In genomic region chr2:102635523-102636060, GRCm38 (mm10) we compare ENCODE assay signal across 26 mouse cellular contexts. TPM values are rescaled to one million over a fixed set of nuclear protein-coding genes. Genes with fewer than 3 reads are reported as not detected.
A peak's percentile ranks its signal among the peaks of the same experiment; 100 is the strongest.
DNase-seq lines count a peak whose midpoint lies in the region; ATAC-seq and TF ChIP-seq lines count a peak whose summit lies in the region.
"Had no signal": no experiment of that assay in that cellular context is flagged by ENCODE, and none has a peak within 500 bp of the region (broad histone marks: within the 10 kb centered on the region; RNA-seq: fewer than 3 reads in every experiment).

No protein-coding gene starts in this region.

- TF ChIP-seq CTCF in forebrain, postnatal 0 days (IDR thresholded peaks at IDR 0.05; ENCODE audit: low read depth): no peak
- TF ChIP-seq CTCF in cortical plate, adult 2 months (IDR thresholded peaks at IDR 0.05; ENCODE audit: extremely low read depth, insufficient read depth, low read length): no peak

- 57% methylated on average over 3 of the region's 3 CpGs for WGBS in forebrain, postnatal 0 days
- 52% methylated on average over 3 of the region's 3 CpGs for WGBS in forebrain, embryonic 16.5 days
- WGBS in heart, embryonic 10.5 days: 70% methylated on average over 3 of the region's 3 CpGs
- 55% methylated on average over 3 of the region's 3 CpGs for WGBS in lung, embryonic 16.5 days

- intact Hi-C loops in heart, postnatal 10 days (cut with DNase I): no loop called here

- no peaks in the 10 kb centered on the region for H3K36me3 ChIP-seq in forebrain, postnatal 0 days (ENCODE audit: insufficient read depth)
- H3K36me3 ChIP-seq in forebrain, embryonic 16.5 days (ENCODE audit: control insufficient read depth, insufficient read depth): no peaks in the 10 kb centered on the region
- no peaks in the 10 kb centered on the region for H3K36me3 ChIP-seq in heart, embryonic 10.5 days
- H3K36me3 ChIP-seq in lung, embryonic 16.5 days (ENCODE audit: control insufficient read depth, insufficient read depth, low read length): no peaks in the 10 kb centered on the region
- H3K36me3 ChIP-seq: embryonic facial prominence, embryonic 10.5 days; heart, embryonic 13.5 days; hindbrain, embryonic 13.5 days; limb, embryonic 10.5 days; liver, embryonic 15.5 days; midbrain, embryonic 10.5 days; neural tube, embryonic 15.5 days had no signal

- H3K9ac ChIP-seq in forebrain, postnatal 0 days: no peak overlapping the region
- no peak overlapping the region for H3K9ac ChIP-seq in forebrain, embryonic 16.5 days (replicated peaks; ENCODE audit: low read depth, low read length)
- H3K9ac ChIP-seq in lung, embryonic 16.5 days (ENCODE audit: low read length): no peak overlapping the region
- H3K9ac ChIP-seq: heart, embryonic 13.5 days; hindbrain, embryonic 13.5 days; liver, embryonic 15.5 days; neural tube, embryonic 15.5 days had no signal

- H3K4me3 ChIP-seq in forebrain, postnatal 0 days (ENCODE audit: low read depth, low read length): no peak overlapping the region
- no peak overlapping the region for H3K4me3 ChIP-seq in forebrain, embryonic 16.5 days (replicated peaks; ENCODE audit: low read length)
- no peak overlapping the region for H3K4me3 ChIP-seq in heart, embryonic 10.5 days
- no peak overlapping the region for H3K4me3 ChIP-seq in lung, embryonic 16.5 days (ENCODE audit: low read length)
- H3K4me3 ChIP-seq in cortical plate, adult 2 months (ENCODE audit: insufficient read depth, low read length): no peak overlapping the region
- H3K4me3 ChIP-seq: embryonic facial prominence, embryonic 10.5 days; heart, embryonic 13.5 days; hindbrain, embryonic 13.5 days; limb, embryonic 10.5 days; liver, embryonic 15.5 days; midbrain, embryonic 10.5 days; neural tube, embryonic 15.5 days had no signal

- H3K4me1 ChIP-seq in forebrain, postnatal 0 days (ENCODE audit: insufficient read depth): no peaks in the 10 kb centered on the region; the same call in 1 of the 2 replicates
- H3K4me1 ChIP-seq in forebrain, embryonic 16.5 days (replicated peaks; ENCODE audit: control insufficient read depth, insufficient read depth, low read length): peaks cover 11% of the 10 kb centered on the region; the same call in 1 of the 2 replicates
- no peaks in the 10 kb centered on the region for H3K4me1 ChIP-seq in heart, embryonic 10.5 days
- no peaks in the 10 kb centered on the region for H3K4me1 ChIP-seq in lung, embryonic 16.5 days (replicated peaks; ENCODE audit: control insufficient read depth, insufficient read depth, low read length)
- peaks cover 13% of the 10 kb centered on the region for H3K4me1 ChIP-seq in cortical plate, adult 2 months (ENCODE audit: control insufficient read depth, insufficient read depth, low read length)
- H3K4me1 ChIP-seq: heart, embryonic 13.5 days; limb, embryonic 10.5 days; liver, embryonic 15.5 days; midbrain, embryonic 10.5 days had no signal

- no peaks in the 10 kb centered on the region for H3K27me3 ChIP-seq in forebrain, postnatal 0 days (ENCODE audit: insufficient read depth, low read length)
- H3K27me3 ChIP-seq in forebrain, embryonic 16.5 days (replicated peaks; ENCODE audit: control insufficient read depth, insufficient read depth, low read length): no peaks in the 10 kb centered on the region
- H3K27me3 ChIP-seq in heart, embryonic 10.5 days (ENCODE audit: insufficient read depth, poor library complexity, severe bottlenecking): no peaks in the 10 kb centered on the region
- H3K27me3 ChIP-seq in lung, embryonic 16.5 days (ENCODE audit: control insufficient read depth, insufficient read depth, low read depth, low read length): no peaks in the 10 kb centered on the region
- H3K27me3 ChIP-seq: heart, embryonic 13.5 days; hindbrain, embryonic 13.5 days; liver, embryonic 15.5 days; neural tube, embryonic 15.5 days had no signal

- no peak overlapping the region for H3K27ac ChIP-seq in forebrain, postnatal 0 days (ENCODE audit: low read depth, low read length)
- no peak overlapping the region for H3K27ac ChIP-seq in forebrain, embryonic 16.5 days (ENCODE audit: low read length)
- no peak overlapping the region for H3K27ac ChIP-seq in heart, embryonic 10.5 days
- H3K27ac ChIP-seq in lung, embryonic 16.5 days (ENCODE audit: low read length): no peak overlapping the region
- H3K27ac ChIP-seq in cortical plate, adult 2 months (ENCODE audit: insufficient read depth, low read length): peak overlapping the region; percentile 88
- H3K27ac ChIP-seq: embryonic facial prominence, embryonic 10.5 days; heart, embryonic 13.5 days; hindbrain, embryonic 13.5 days; kidney, postnatal 0 days; limb, embryonic 10.5 days; liver, embryonic 15.5 days; macrophage; midbrain, embryonic 10.5 days; neural tube, embryonic 15.5 days; stomach, postnatal 0 days had no signal

- TF ChIP-seq POLR2A in cortical plate, adult 2 months (IDR thresholded peaks at IDR 0.05; ENCODE audit: extremely low read depth, insufficient read depth, low read length): no peak

- H3K4me2 ChIP-seq in forebrain, postnatal 0 days (ENCODE audit: low read depth): no peak overlapping the region
- no peak overlapping the region for H3K4me2 ChIP-seq in forebrain, embryonic 16.5 days (ENCODE audit: low read length)
- no peak overlapping the region for H3K4me2 ChIP-seq in lung, embryonic 16.5 days (ENCODE audit: low read depth, low read length)
- H3K4me2 ChIP-seq: heart, embryonic 13.5 days; hindbrain, embryonic 13.5 days; liver, embryonic 15.5 days; neural tube, embryonic 15.5 days had no signal

- peak; percentile 20; the same call in 1 of the 2 replicates for ATAC-seq in forebrain, postnatal 0 days
- no peak for ATAC-seq in forebrain, embryonic 16.5 days
- ATAC-seq in lung, embryonic 16.5 days (ENCODE audit: low read depth): peak; percentile 28; the same call in 1 of the 2 replicates
- ATAC-seq: CD4-positive, CD25-positive, alpha-beta regulatory T cell, adult 4 months had no signal

- DNase-seq in forebrain, postnatal 0 days: no peak
- DNase-seq in heart, postnatal 10 days: peak; percentile 14 to 21
- no peak for DNase-seq in heart, embryonic 10.5 days (ENCODE audit: low spot score)
- DNase-seq in lung, postnatal 14 days: no peak
- DNase-seq in kidney, adult 18-20 months: no peak
- DNase-seq: adrenal gland, postnatal 14 days; cerebellum, adult 9-11 months; gastrocnemius, postnatal 14 days; kidney, adult 11 months; liver; right cerebral cortex, postnatal 14 days had no signal

- no peaks in the 10 kb centered on the region for H3K9me3 ChIP-seq in forebrain, postnatal 0 days (ENCODE audit: low read length)
- no peaks in the 10 kb centered on the region for H3K9me3 ChIP-seq in forebrain, embryonic 16.5 days (ENCODE audit: control insufficient read depth, low read length)
- H3K9me3 ChIP-seq in heart, embryonic 10.5 days: no peaks in the 10 kb centered on the region
- no peaks in the 10 kb centered on the region for H3K9me3 ChIP-seq in lung, embryonic 16.5 days (ENCODE audit: control insufficient read depth, low read length)
- H3K9me3 ChIP-seq: embryonic facial prominence, embryonic 10.5 days; heart, embryonic 13.5 days; hindbrain, embryonic 13.5 days; limb, embryonic 10.5 days; liver, embryonic 15.5 days; midbrain, embryonic 10.5 days; neural tube, embryonic 15.5 days had no signal

RNA-seq across cellular contexts. Expression of gene Slc1a2, which starts 22.9 kb away (rescaled TPM):
- total RNA-seq in forebrain, postnatal 0 days (2014; rRNA removed): 77.1 and 82.0 TPM in 2 replicates
- polyA plus RNA-seq in forebrain, postnatal 0 days (2015; fragmentation: Nextera tagmentation; extraction: Ambion mirVana): 8.0 and 18.4 TPM in 2 replicates
- polyA plus RNA-seq in forebrain, embryonic 16.5 days (2015; fragmentation: Nextera tagmentation; extraction: Ambion mirVana): 9.6 and 11.0 TPM in 2 replicates
- total RNA-seq in heart, postnatal 10 days (2021): under 1 TPM; 0.20 to 0.26 TPM
- 0.21 and 0.40 TPM in 2 replicates for polyA plus RNA-seq in heart, embryonic 10.5 days (2016; fragmentation: Nextera tagmentation; extraction: Ambion mirVana)
- polyA plus RNA-seq in lung, embryonic 16.5 days (2015; fragmentation: Nextera tagmentation; extraction: Ambion mirVana): 0.19 and 0.35 TPM in 2 replicates
- polyA plus RNA-seq in cortical plate, adult 2 months (2012; rRNA removed): 765 and 784 TPM in 2 replicates
- total RNA-seq: common myeloid progenitor, adult 5-6 weeks had no signal

Comparison
In these comparisons a context has a peak if more than half of its experiments do, and no peak if none do; other contexts are left out.
1. DNase-seq: peak in heart, postnatal 10 days (2 of 2); none in forebrain, postnatal 0 days (single experiment), heart, embryonic 10.5 days (single experiment), lung, postnatal 14 days (single experiment) and kidney, adult 18-20 months (single experiment).
2. RNA of gene Slc1a2, which starts 22.9 kb away (polyA plus RNA-seq): 765 to 784 TPM in cortical plate, adult 2 months; 8.0 to 18.4 TPM in forebrain, postnatal 0 days, 9.6 to 11.0 TPM in forebrain, embryonic 16.5 days, 0.21 to 0.40 TPM in heart, embryonic 10.5 days and 0.19 to 0.35 TPM in lung, embryonic 16.5 days; every median in the first group is over 10 times any median in the second.